Mouse (Mus musculus) midbrain, embryonic 16.5 days (tissue): ENCODE data around the gene Ceacam18. TPM values are rescaled to one million over a fixed set of nuclear protein-coding genes. Genes with fewer than 3 reads are reported as not detected.
A peak's percentile ranks its signal among the peaks of the same experiment; 100 is the strongest.
"Not testable (repeated sequence)": the region's sequence is repeated elsewhere in the genome, so short reads cannot be mapped to it uniquely, and the experiment has no call there.

Source experiments
- ATAC-seq: fragments of 200-750 bp; cut with Nextera tagmentation; 2 replicates; pipeline ENCODE4 v1.8.0; 2017; ENCODE audit warnings: moderate TSS enrichment
- H3K27ac ChIP-seq: fragments of 300-500 bp; sonication (generic); 2 replicates; pipeline ENCODE4 v1.5.1; 2014; ENCODE audit warnings: mild to moderate bottlenecking, low read length, mixed read lengths
- H3K27me3 ChIP-seq: fragments of 300-500 bp; sonication (generic); 2 replicates; pipeline ENCODE4 v1.6.1; 2014; ENCODE audit warnings: low read depth, low read length, mixed read lengths; ENCODE audit not compliant: control insufficient read depth, insufficient read depth
- H3K36me3 ChIP-seq: fragments of 300-500 bp; sonication (generic); 2 replicates; pipeline ENCODE4 v1.6.1; 2014; ENCODE audit warnings: mild to moderate bottlenecking, low read length, moderate library complexity, mixed read lengths; ENCODE audit not compliant: control insufficient read depth, insufficient read depth
- H3K4me1 ChIP-seq: fragments of 300-500 bp; sonication (generic); 2 replicates; pipeline ENCODE4 v1.6.1; 2014; ENCODE audit warnings: mild to moderate bottlenecking, low read length, mixed read lengths; ENCODE audit not compliant: control insufficient read depth, insufficient read depth
- H3K4me2 ChIP-seq: fragments of 300-500 bp; sonication (generic); 2 replicates; pipeline ENCODE4 v1.6.1; 2014; ENCODE audit warnings: mild to moderate bottlenecking, low read length, mixed read lengths
- H3K4me3 ChIP-seq: fragments of 300-500 bp; sonication (generic); 2 replicates; pipeline ENCODE4 v1.5.1; 2014; ENCODE audit warnings: low read depth, mild to moderate bottlenecking, low read length, moderate library complexity, mixed read lengths
- H3K9ac ChIP-seq: fragments of 300-500 bp; sonication (generic); 2 replicates; pipeline ENCODE4 v1.6.1; 2014; ENCODE audit warnings: low read depth, low read length, mixed read lengths
- H3K9me3 ChIP-seq: fragments of 300-500 bp; sonication (generic); replicated peaks from 2 replicates; pipeline ENCODE4 v1.6.1; 2014; ENCODE audit warnings: mild to moderate bottlenecking, low read length, mixed read lengths; ENCODE audit not compliant: control insufficient read depth, poor library complexity, severe bottlenecking
- WGBS: fragments of 180-500 bp; shearing (Covaris S2); extraction: QIAGEN DNeasy Blood & Tissue Kit; methylation state at CpG from one replicate; pipeline ENCODE4 v1.1.7; 2014; 5-methylcytosine and 5-hydroxymethylcytosine counted together
- polyA plus RNA-seq: library from polyadenylated mRNA; unstranded; fragments of >200 nt; fragmentation: Nextera tagmentation; extraction: Ambion mirVana; gene quantifications from 2 replicates; pipeline ENCODE4 v1.2.1, GENCODE M21; 2015

The Ceacam18 gene
- polyA plus RNA-seq, 1 experiment from 2014 or later: 0.21 TPM

DNA sequence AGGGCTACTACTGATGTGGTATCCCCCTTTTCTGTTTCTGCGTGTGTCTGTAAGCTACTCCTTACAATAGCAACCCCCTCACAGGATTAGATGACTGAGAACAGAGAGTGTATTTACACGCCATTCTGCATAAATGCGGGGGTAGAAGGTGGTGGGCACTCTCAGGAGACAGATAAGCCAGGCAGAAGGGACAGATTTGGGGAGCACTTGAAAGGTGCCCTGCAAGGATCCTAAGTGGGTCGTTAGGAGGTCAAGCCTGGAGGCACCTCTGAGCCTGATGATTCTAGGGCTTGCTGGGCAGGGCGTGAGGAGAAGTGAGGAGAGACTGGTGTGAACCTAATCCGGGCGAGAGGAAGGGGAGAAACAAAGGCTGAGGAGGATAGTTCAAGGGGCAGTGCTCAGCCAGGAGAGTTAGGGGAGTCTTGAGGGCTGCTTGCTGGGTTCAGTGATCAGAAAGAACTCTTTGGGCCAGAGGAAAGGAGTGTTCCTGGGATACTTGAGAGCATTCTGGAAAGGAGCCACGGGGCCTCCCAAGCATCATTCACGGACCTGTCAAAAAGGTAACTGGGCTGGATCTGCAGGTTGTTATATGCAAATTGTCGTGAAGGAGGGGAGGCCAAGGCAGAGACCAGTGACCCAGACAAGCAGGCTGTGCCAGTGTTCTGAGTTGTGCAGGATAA is 38.2 kb downstream of the Ceacam18 start:
- H3K9ac ChIP-seq: peak overlapping the region; percentile 71
- peak overlapping the region; percentile 61 for H3K4me3 ChIP-seq
- peaks cover 28% of the 10 kb centered on the region for H3K36me3 ChIP-seq
- H3K27me3 ChIP-seq: no peaks in the 10 kb centered on the region
- H3K4me2 ChIP-seq: peak overlapping the region; percentile 80
- ATAC-seq: peak; percentile 2; the same call in 1 of the 2 replicates
- 0 out of 2 replicates have a peak, but pooled peaks cover 3% of the 10 kb centered on the region for H3K9me3 ChIP-seq
- 17% methylated on average over 10 of the region's 10 CpGs for WGBS
- peak overlapping the region; percentile 53 for H3K27ac ChIP-seq
- H3K4me1 ChIP-seq: peaks cover 9% of the 10 kb centered on the region

DNA sequence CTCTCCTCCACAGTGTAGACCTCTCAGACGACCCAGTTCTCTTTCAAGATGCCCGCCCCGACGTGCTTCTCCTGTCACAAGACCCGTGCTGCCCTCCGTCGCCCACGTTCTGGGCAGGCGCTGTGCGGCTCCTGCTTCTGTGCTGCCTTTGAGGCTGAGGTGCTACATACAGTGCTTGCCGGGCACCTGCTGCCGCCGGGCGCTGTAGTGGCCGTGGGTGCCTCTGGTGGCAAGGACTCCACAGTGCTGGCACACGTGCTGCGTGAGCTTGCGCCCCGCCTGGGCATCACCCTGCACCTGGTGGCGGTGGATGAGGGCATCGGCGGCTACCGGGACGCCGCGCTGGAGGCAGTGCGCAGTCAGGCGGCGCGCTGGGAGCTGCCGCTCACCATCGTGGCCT is 40.6 kb downstream of the Ceacam18 start:
- ATAC-seq: no peak
- H3K9ac ChIP-seq: no peak overlapping the region
- 0 out of 2 replicates have a peak, but pooled peaks cover 3% of the 10 kb centered on the region for H3K9me3 ChIP-seq
- no peak overlapping the region for H3K27ac ChIP-seq
- no peak overlapping the region for H3K4me2 ChIP-seq
- 94% methylated on average over 24 of the region's 32 CpGs for WGBS
- peaks cover 9% of the 10 kb centered on the region for H3K4me1 ChIP-seq
- H3K4me3 ChIP-seq: no peak overlapping the region
- no peaks in the 10 kb centered on the region for H3K27me3 ChIP-seq
- H3K36me3 ChIP-seq: peaks cover 32% of the 10 kb centered on the region

DNA sequence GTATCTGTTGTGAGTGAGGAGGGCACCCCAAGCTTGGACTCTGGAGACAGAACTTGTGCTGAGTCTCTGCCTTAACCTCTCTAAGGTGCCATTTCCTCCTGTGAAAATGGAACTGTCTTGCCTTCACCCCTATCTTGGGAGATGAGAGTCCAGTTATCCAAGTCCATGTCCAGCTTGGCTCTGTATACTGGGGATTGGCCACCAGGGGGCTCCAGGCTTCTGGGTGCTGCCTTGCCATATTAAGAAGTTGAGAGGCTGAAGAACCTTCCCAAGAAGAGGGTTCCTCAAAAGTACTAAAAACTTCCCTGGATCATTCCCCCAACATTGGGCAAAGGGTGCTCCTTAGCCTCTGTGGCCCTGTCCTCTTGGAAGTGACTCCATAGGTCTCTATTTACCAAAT is 44.0 kb downstream of the Ceacam18 start:
- no peak overlapping the region for H3K4me2 ChIP-seq
- ATAC-seq: no peak
- H3K27me3 ChIP-seq: no peaks in the 10 kb centered on the region
- no peak overlapping the region for H3K27ac ChIP-seq
- H3K36me3 ChIP-seq: peaks cover 32% of the 10 kb centered on the region
- H3K9ac ChIP-seq: no peak overlapping the region
- 0 out of 2 replicates have a peak, but pooled peaks cover 3% of the 10 kb centered on the region for H3K9me3 ChIP-seq
- no peaks in the 10 kb centered on the region for H3K4me1 ChIP-seq
- no peak overlapping the region for H3K4me3 ChIP-seq

DNA sequence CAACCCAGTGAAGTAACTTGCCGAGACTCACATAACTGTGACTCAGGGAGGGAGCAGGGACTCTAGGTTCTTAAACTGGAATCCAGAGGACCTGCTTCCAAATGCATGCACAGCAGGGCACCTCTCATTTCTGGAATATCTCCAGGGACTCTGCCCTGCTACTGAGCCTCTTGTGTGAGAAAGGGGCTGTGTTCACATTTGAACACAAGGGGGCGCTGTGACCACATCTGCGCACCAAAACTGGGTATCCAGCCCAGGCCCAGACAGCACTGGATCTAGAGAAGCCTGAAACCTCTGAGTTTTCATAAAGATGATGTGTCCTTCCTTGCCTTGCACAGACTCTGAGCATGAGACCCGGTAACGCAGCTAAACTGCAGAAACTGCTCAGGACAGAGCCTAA is 46.5 kb downstream of the Ceacam18 start:
- Histone ChIP-seq H3K4me2 (no peak overlapping the region), H3K4me3 (no peak overlapping the region), H3K9me3 (0 out of 2 replicates have a peak, but pooled peaks cover 3% of the 10 kb centered on the region), H3K4me1 (no peaks in the 10 kb centered on the region), H3K27ac (no peak overlapping the region), H3K9ac (no peak overlapping the region), H3K27me3 (no peaks in the 10 kb centered on the region), H3K36me3 (peaks cover 22% of the 10 kb centered on the region)
- ATAC-seq: 0 out of 2 replicates have a peak, but pooled peaks have one; percentile 18
- WGBS: 20% methylated on average over 5 of the region's 5 CpGs

DNA sequence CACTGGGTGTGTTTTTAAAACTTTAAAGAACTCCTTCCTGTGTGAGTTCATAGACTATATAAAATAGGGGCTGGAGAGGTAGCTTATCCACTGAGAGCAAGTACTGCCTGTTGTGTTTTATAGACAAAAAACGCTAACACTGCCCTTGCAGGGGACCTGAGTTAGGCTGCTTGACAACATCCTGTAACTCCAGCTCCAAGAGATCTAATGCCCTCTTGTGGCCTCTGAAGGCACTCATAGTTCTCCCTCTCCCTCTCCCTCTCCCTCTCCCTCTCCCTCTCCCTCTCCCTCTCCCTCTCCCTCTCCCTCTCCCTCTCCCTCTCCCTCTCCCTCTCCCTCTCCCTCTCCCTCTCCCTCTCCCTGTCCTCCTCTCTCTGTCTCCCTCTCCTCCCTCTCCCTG is 48.0 kb downstream of the Ceacam18 start:
- not testable (repeated sequence) for ATAC-seq, H3K4me3 ChIP-seq, H3K36me3 ChIP-seq, H3K4me1 ChIP-seq, H3K27ac ChIP-seq, H3K4me2 ChIP-seq, H3K27me3 ChIP-seq, H3K9ac ChIP-seq, H3K9me3 ChIP-seq
- 28% methylated on average over 1 of the region's 1 CpGs for WGBS

DNA sequence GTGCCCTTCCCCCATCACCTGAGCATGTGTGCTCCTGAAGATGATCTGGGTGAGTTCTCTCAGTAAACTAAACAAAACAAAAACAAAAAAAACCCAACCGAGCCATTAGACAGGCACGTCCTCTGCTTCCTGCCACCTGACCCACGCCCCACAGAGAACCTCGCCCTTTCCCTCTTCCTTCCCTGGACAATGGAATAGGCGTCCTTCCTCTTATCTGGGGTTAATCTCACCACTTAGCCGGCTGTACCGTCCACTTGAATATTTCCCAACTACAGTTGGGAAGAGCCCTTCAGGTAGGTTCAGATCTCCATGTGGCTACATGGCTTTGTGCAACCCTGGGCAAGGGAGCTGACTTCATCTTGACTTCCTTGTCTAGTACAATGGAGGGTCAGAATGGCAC is 50.6 kb downstream of the Ceacam18 start:
- H3K9me3 ChIP-seq: no peaks in the 10 kb centered on the region
- H3K4me2 ChIP-seq: no peak overlapping the region
- no peak overlapping the region for H3K4me3 ChIP-seq
- no peak overlapping the region for H3K9ac ChIP-seq
- H3K36me3 ChIP-seq: no peaks in the 10 kb centered on the region
- no peaks in the 10 kb centered on the region for H3K27me3 ChIP-seq
- H3K27ac ChIP-seq: no peak overlapping the region
- 70% methylated on average over 7 of the region's 7 CpGs for WGBS
- ATAC-seq: no peak
- H3K4me1 ChIP-seq: no peaks in the 10 kb centered on the region

DNA sequence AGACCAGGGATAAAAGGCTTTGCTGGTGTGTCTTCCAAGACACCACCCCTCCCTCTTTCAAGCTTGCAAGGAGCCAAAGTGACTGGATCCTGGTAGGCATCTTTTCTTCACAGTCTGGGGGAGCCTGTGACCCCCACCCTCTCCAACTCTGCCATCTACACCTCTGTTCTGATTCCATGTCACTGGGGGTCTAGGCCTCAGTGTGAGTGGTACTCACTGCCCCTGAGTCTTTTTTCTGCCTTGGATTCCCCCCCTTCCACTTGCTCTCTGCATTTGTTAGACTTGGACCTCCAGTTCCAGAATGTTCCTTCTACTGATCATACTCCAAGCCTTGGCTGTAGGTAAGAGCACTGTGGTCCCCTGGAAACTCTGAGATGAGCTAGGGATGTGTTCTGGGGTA is 55.6 kb downstream of the Ceacam18 start, which contains the start of gene Klk14:
Gene Klk14, plus strand, starts transcription at position 301 of the 400 bp plus-strand sequence.
- H3K9me3 ChIP-seq: no peaks in the 10 kb centered on the region
- no peaks in the 10 kb centered on the region for H3K4me1 ChIP-seq
- no peak within 1 kb of the TSS for H3K4me3 ChIP-seq
- no peaks in the 10 kb centered on the region for H3K36me3 ChIP-seq
- no peak within 1 kb of the TSS for H3K4me2 ChIP-seq
- H3K9ac ChIP-seq: no peak within 1 kb of the TSS
- no peak within 1 kb of the TSS for H3K27ac ChIP-seq
- no peaks in the 10 kb centered on the region for H3K27me3 ChIP-seq
- no peak for ATAC-seq

Other genes starting within 250 kb of the Ceacam18 start
- not detected in 2 replicates for gene Siglecg, start 226.5 kb upstream of the Ceacam18 start, polyA plus RNA-seq
- not detected in 2 replicates for gene Lim2, start 207.0 kb upstream of the Ceacam18 start, polyA plus RNA-seq
- not detected in 2 replicates for gene Nkg7, start 197.6 kb upstream of the Ceacam18 start, polyA plus RNA-seq
- not detected in 2 replicates for gene Cldnd2, start 193.9 kb upstream of the Ceacam18 start, polyA plus RNA-seq
- gene Etfb, start 190.6 kb upstream of the Ceacam18 start, polyA plus RNA-seq: 96.3 and 105 TPM in 2 replicates
- 0.36 and 1.2 TPM in 2 replicates for gene Gm45233, start 190.6 kb upstream of the Ceacam18 start, polyA plus RNA-seq
- gene Vsig10l, start 171.6 kb upstream of the Ceacam18 start, polyA plus RNA-seq: 15.5 and 15.7 TPM in 2 replicates
- gene Iglon5, start 144.6 kb upstream of the Ceacam18 start, polyA plus RNA-seq: 7.1 and 7.7 TPM in 2 replicates
- not detected in 2 replicates for gene 4931406B18Rik, start 128.8 kb upstream of the Ceacam18 start, polyA plus RNA-seq
- 0.67 and 1.4 TPM in 2 replicates for gene Cd33, start 90.3 kb upstream of the Ceacam18 start, polyA plus RNA-seq
- 9.1 and 9.9 TPM in 2 replicates for gene Zfp658, start 72.5 kb upstream of the Ceacam18 start, polyA plus RNA-seq
- gene Zfp719, start 55.1 kb upstream of the Ceacam18 start, polyA plus RNA-seq: 15.6 and 17.1 TPM in 2 replicates
- 0.40 and 0.55 TPM in 2 replicates for gene Zfp819, start 27.5 kb upstream of the Ceacam18 start, polyA plus RNA-seq
- 0.16 and 0.32 TPM in 2 replicates for gene Siglece, start 25.5 kb downstream of the Ceacam18 start, polyA plus RNA-seq
- 26.4 and 27.8 TPM in 2 replicates for gene Ctu1, start 37.3 kb downstream of the Ceacam18 start, polyA plus RNA-seq
- not detected in 2 replicates for gene Klk14, start 55.7 kb downstream of the Ceacam18 start, polyA plus RNA-seq
- 0.19 and 0.20 TPM in 2 replicates for gene Klk13, start 77.9 kb downstream of the Ceacam18 start, polyA plus RNA-seq
- not detected in 2 replicates for gene Klk12, start 134.2 kb downstream of the Ceacam18 start, polyA plus RNA-seq
- 0.21 TPM in 1 of 2 replicates, not detected in the other for gene Klk11, start 139.9 kb downstream of the Ceacam18 start, polyA plus RNA-seq
- 0.13 and 0.25 TPM in 2 replicates for gene Klk10, start 146.3 kb downstream of the Ceacam18 start, polyA plus RNA-seq
- 0.13 TPM in 1 of 2 replicates, not detected in the other for gene Klk9, start 157.2 kb downstream of the Ceacam18 start, polyA plus RNA-seq
- gene Klk8, start 162.9 kb downstream of the Ceacam18 start, polyA plus RNA-seq: 5.7 and 8.6 TPM in 2 replicates
- gene Klk7, start 176.6 kb downstream of the Ceacam18 start, polyA plus RNA-seq: not detected in 2 replicates
- gene Klk6, start 189.8 kb downstream of the Ceacam18 start, polyA plus RNA-seq: not detected in 2 replicates
- gene Klk5, start 207.3 kb downstream of the Ceacam18 start, polyA plus RNA-seq: not detected in 2 replicates
- 0.39 TPM in 1 of 2 replicates, not detected in the other for gene Klk4, start 246.5 kb downstream of the Ceacam18 start, polyA plus RNA-seq